Mouse (Mus musculus): ENCODE data around the gene Speer4f2. TPM values are rescaled to one million over a fixed set of nuclear protein-coding genes. Genes with fewer than 3 reads are reported as not detected.
A peak's percentile ranks its signal among the peaks of the same experiment; 100 is the strongest.

Gene Speer4f2
- polyA plus RNA-seq, 1 experiment from 2014 or later: not detected

- Histone ChIP-seq H3K9me3 (replicated peaks) (no peaks in the 10 kb centered on the region), H3K27ac (no peak overlapping the region), H3K27me3 (no peaks in the 10 kb centered on the region), H3K4me1 (peaks cover 4% of the 10 kb centered on the region; the same call in 1 of the 2 replicates), H3K36me3 (no peaks in the 10 kb centered on the region), H3K9ac (no peak overlapping the region), H3K4me3 (no peak overlapping the region), H3K4me2 (replicated peaks) (no peak overlapping the region)
- ATAC-seq (ENCODE audit: low FRiP score): no peak
- 82% methylated on average over 2 of the region's 2 CpGs for WGBS
These were observed 44.2 kb downstream of the Speer4f2 start for GRCm38 (mm10) chr5:17417201-17417600.

- H3K27ac ChIP-seq: no peak overlapping the region
- 72% methylated on average over 1 of the region's 1 CpGs for WGBS
- H3K36me3 ChIP-seq: no peaks in the 10 kb centered on the region
- H3K9ac ChIP-seq: no peak overlapping the region
- H3K9me3 ChIP-seq (replicated peaks): no peaks in the 10 kb centered on the region
- no peak overlapping the region for H3K4me2 ChIP-seq (replicated peaks)
- ATAC-seq (ENCODE audit: low FRiP score): peak; percentile 83
- H3K4me1 ChIP-seq: peaks cover 4% of the 10 kb centered on the region; the same call in 1 of the 2 replicates
- no peak overlapping the region for H3K4me3 ChIP-seq
- H3K27me3 ChIP-seq: no peaks in the 10 kb centered on the region
These were observed 46.3 kb downstream of the Speer4f2 start for GRCm38 (mm10) chr5:17419215-17419820.

DNA sequence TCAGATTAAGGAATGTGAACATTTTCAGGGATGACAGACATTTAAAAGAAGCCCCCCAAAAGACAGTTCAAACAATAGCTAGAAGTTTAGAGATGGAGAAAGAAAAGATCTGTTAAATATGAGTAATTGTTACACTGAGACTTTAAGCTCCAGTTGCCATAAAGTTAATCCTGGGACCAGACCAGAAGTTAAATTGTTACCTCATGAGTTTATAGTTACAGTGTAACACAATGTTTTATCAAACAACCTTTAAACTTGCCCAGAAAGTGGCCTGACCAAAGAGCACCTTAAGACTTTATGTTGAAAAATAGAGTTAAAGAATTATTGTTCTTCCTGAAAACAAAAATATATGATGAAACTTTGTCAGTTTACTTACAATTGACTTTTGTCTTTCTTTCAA is 46.9 kb downstream of the Speer4f2 start:
- no peaks in the 10 kb centered on the region for H3K9me3 ChIP-seq (replicated peaks)
- H3K36me3 ChIP-seq: no peaks in the 10 kb centered on the region
- no peak overlapping the region for H3K9ac ChIP-seq
- ATAC-seq (ENCODE audit: low FRiP score): no peak
- no peak overlapping the region for H3K4me3 ChIP-seq
- no peaks in the 10 kb centered on the region for H3K27me3 ChIP-seq
- H3K4me1 ChIP-seq: peaks cover 4% of the 10 kb centered on the region; the same call in 1 of the 2 replicates
- no peak overlapping the region for H3K27ac ChIP-seq
- no peak overlapping the region for H3K4me2 ChIP-seq (replicated peaks)

GRCm38 (mm10) chr5:17422225-17422624 is 49.2 kb downstream of the Speer4f2 start:
- 89% methylated on average over 1 of the region's 1 CpGs for WGBS

GRCm38 (mm10) chr5:17426930-17427329 is 54.0 kb downstream of the Speer4f2 start:
- no peaks in the 10 kb centered on the region for H3K27me3 ChIP-seq
- no peaks in the 10 kb centered on the region for H3K9me3 ChIP-seq (replicated peaks)

More at GRCm38 (mm10) chr5:17422225-17422624, 49.2 kb downstream of the Speer4f2 start:
- Histone ChIP-seq H3K36me3 (no peaks in the 10 kb centered on the region), H3K9ac (no peak overlapping the region), H3K27ac (no peak overlapping the region), H3K4me1 (peaks cover 4% of the 10 kb centered on the region; the same call in 1 of the 2 replicates), H3K27me3 (no peaks in the 10 kb centered on the region), H3K4me3 (no peak overlapping the region), H3K9me3 (replicated peaks) (no peaks in the 10 kb centered on the region), H3K4me2 (replicated peaks) (no peak overlapping the region)
- ATAC-seq (ENCODE audit: low FRiP score): no peak

More at GRCm38 (mm10) chr5:17426930-17427329, 54.0 kb downstream of the Speer4f2 start:
- WGBS: 87% methylated on average over 1 of the region's 1 CpGs
- H3K27ac ChIP-seq: no peak overlapping the region
- H3K4me1 ChIP-seq: no peaks in the 10 kb centered on the region
- no peak overlapping the region for H3K4me2 ChIP-seq (replicated peaks)
- no peak for ATAC-seq (ENCODE audit: low FRiP score)
- H3K4me3 ChIP-seq: no peak overlapping the region
- H3K9ac ChIP-seq: no peak overlapping the region
- no peaks in the 10 kb centered on the region for H3K36me3 ChIP-seq

Other genes starting within 250 kb of the Speer4f2 start
- not detected in 2 replicates for gene Speer4f1, start 102.9 kb downstream of the Speer4f2 start, polyA plus RNA-seq (2016; fragmentation: Nextera tagmentation; extraction: Ambion mirVana)
- 18.6 and 27.4 TPM in 2 replicates for gene Sema3c, start 201.1 kb downstream of the Speer4f2 start, polyA plus RNA-seq (2016; fragmentation: Nextera tagmentation; extraction: Ambion mirVana)